Mouse (Mus musculus): ENCODE measurements around the gene Cemip. TPM values are rescaled to one million over a fixed set of nuclear protein-coding genes. Genes with fewer than 3 reads are reported as not detected.
"Not testable (repeated sequence)": the region's sequence is repeated elsewhere in the genome, so short reads cannot be mapped to it uniquely, and the experiment has no call there.

Cemip gene
- total and polyA plus RNA-seq, 2 experiments from 2014 or later, result 0.37 to 2.9 TPM

- Histone ChIP-seq H3K36me3 (replicated peaks; ENCODE audit: control insufficient read depth, insufficient read depth, low read length) (peaks cover 10% of the 10 kb centered on the region), H3K27me3 (ENCODE audit: control insufficient read depth, insufficient read depth, low read length) (no peaks in the 10 kb centered on the region), H3K9me3 (replicated peaks; ENCODE audit: control insufficient read depth, low read length) (no peaks in the 10 kb centered on the region), H3K4me3 (ENCODE audit: low read depth, low read length) (peak overlapping the region; percentile 74), H3K9ac (replicated peaks; ENCODE audit: low read depth, low read length) (peak overlapping the region; percentile 66), H3K4me1 (ENCODE audit: control insufficient read depth, insufficient read depth) (peaks cover 11% of the 10 kb centered on the region), H3K27ac (ENCODE audit: low read depth) (peak overlapping the region; percentile 85), H3K4me2 (ENCODE audit: low read depth, low read length) (peak overlapping the region; percentile 83)
- peak; percentile 96 for ATAC-seq (ENCODE audit: insufficient read depth, low read depth)
- TF ChIP-seq CTCF (IDR thresholded peaks at IDR 0.05; ENCODE audit: low read depth) (0 out of 2 replicates have a peak, but pooled peaks have one; percentile 4), EP300 (IDR thresholded peaks at IDR 0.05; ENCODE audit: low read depth) (peak; percentile 74; the same call in 1 of the 2 replicates)
- 3% methylated on average over 44 of the region's 44 CpGs for WGBS
- DNase-seq (ENCODE audit: low spot score), result peak; percentile 99
Observed at GRCm38 (mm10) chr7:83891433-83892332, 194.6 kb downstream of the Cemip start.

DNA sequence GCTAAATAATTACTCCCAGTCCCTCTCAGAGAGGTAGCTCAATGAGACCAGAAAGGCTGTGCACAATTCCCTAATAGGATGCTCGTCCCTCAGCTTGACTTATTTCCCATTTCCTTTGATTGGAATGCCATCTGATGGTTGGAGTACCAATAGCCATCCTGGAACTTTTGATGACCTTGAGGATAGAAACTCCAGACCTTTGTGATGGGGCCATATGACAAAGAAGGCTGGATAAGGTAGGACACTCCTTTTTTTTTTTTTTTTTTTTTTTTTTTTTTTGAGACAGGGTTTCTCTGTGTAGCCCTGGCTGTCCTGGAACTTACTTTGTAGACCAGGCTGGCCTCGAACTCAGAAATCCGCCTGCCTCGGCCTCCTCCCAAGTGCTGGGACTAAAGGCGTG lies 196.4 kb downstream of the Cemip start:
- 93% methylated on average over 5 of the region's 5 CpGs for WGBS

DNA sequence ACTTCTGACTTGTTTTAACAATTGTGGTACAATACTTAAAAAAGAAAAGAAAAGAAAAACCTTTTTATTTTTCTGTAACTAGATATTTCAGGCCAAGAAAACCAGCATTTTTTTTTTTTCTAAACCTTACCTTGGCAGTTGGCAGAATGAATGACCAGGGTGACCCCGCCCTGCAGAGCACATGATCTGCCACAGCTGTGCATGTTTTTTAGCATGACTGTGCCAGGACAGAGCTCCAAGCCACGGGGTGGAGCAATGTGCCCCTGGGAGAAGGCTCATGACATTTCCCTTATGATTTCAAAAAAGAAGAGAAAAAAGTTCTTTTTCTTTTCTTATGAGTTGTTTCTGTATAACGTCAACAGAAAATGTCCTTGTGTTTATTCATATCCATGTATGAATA lies 196.9 kb downstream of the Cemip start:
- H3K27me3 ChIP-seq (ENCODE audit: control insufficient read depth, insufficient read depth, low read length), result no peaks in the 10 kb centered on the region
- no peak for TF ChIP-seq EP300 (IDR thresholded peaks at IDR 0.05; ENCODE audit: low read depth)
- TF ChIP-seq CTCF (IDR thresholded peaks at IDR 0.05; ENCODE audit: low read depth), result no peak
- H3K36me3 ChIP-seq (replicated peaks; ENCODE audit: control insufficient read depth, insufficient read depth, low read length), result no peaks in the 10 kb centered on the region
- no peak overlapping the region for H3K4me3 ChIP-seq (ENCODE audit: low read depth, low read length)
- no peak overlapping the region for H3K9ac ChIP-seq (replicated peaks; ENCODE audit: low read depth, low read length)
- no peak overlapping the region for H3K4me2 ChIP-seq (ENCODE audit: low read depth, low read length)
- H3K4me1 ChIP-seq (ENCODE audit: control insufficient read depth, insufficient read depth), result peaks cover 11% of the 10 kb centered on the region
- H3K27ac ChIP-seq (ENCODE audit: low read depth), result no peak overlapping the region
- H3K9me3 ChIP-seq (replicated peaks; ENCODE audit: control insufficient read depth, low read length), result no peaks in the 10 kb centered on the region
- WGBS, result 55% methylated on average over 3 of the region's 3 CpGs
- DNase-seq (ENCODE audit: low spot score), result no peak
- no peak for ATAC-seq (ENCODE audit: insufficient read depth, low read depth)

More for the DNA sequence above, 196.4 kb downstream of the Cemip start:
- DNase-seq (ENCODE audit: low spot score); H3K4me3 ChIP-seq (ENCODE audit: low read depth, low read length); H3K27me3 ChIP-seq (ENCODE audit: control insufficient read depth, insufficient read depth, low read length); H3K36me3 ChIP-seq (replicated peaks; ENCODE audit: control insufficient read depth, insufficient read depth, low read length); H3K9ac ChIP-seq (replicated peaks; ENCODE audit: low read depth, low read length); H3K9me3 ChIP-seq (replicated peaks; ENCODE audit: control insufficient read depth, low read length); ATAC-seq (ENCODE audit: insufficient read depth, low read depth); H3K4me2 ChIP-seq (ENCODE audit: low read depth, low read length); H3K27ac ChIP-seq (ENCODE audit: low read depth): not testable (repeated sequence)
- peaks cover 11% of the 10 kb centered on the region for H3K4me1 ChIP-seq (ENCODE audit: control insufficient read depth, insufficient read depth)

- no peak for DNase-seq (ENCODE audit: low spot score)
- no peak for ATAC-seq (ENCODE audit: insufficient read depth, low read depth)
- H3K9me3 ChIP-seq (replicated peaks; ENCODE audit: control insufficient read depth, low read length), result no peaks in the 10 kb centered on the region
- H3K36me3 ChIP-seq (replicated peaks; ENCODE audit: control insufficient read depth, insufficient read depth, low read length), result no peaks in the 10 kb centered on the region
- 0 out of 2 replicates have a peak, but pooled peaks cover 10% of the 10 kb centered on the region for H3K4me1 ChIP-seq (ENCODE audit: control insufficient read depth, insufficient read depth)
- H3K27ac ChIP-seq (ENCODE audit: low read depth), result no peak overlapping the region
- no peak overlapping the region for H3K9ac ChIP-seq (replicated peaks; ENCODE audit: low read depth, low read length)
- H3K27me3 ChIP-seq (ENCODE audit: control insufficient read depth, insufficient read depth, low read length), result no peaks in the 10 kb centered on the region
- 90% methylated on average over 6 of the region's 6 CpGs for WGBS
- no peak overlapping the region for H3K4me3 ChIP-seq (ENCODE audit: low read depth, low read length)
- TF ChIP-seq CTCF (IDR thresholded peaks at IDR 0.05; ENCODE audit: low read depth), result peak; percentile 61
- TF ChIP-seq EP300 (IDR thresholded peaks at IDR 0.05; ENCODE audit: low read depth), result no peak
- H3K4me2 ChIP-seq (ENCODE audit: low read depth, low read length), result no peak overlapping the region
Observed at GRCm38 (mm10) chr7:83886366-83887129, 199.8 kb downstream of the Cemip start.

- Histone ChIP-seq H3K4me2 (ENCODE audit: low read depth, low read length) (no peak overlapping the region), H3K36me3 (replicated peaks; ENCODE audit: control insufficient read depth, insufficient read depth, low read length) (no peaks in the 10 kb centered on the region), H3K27me3 (ENCODE audit: control insufficient read depth, insufficient read depth, low read length) (no peaks in the 10 kb centered on the region), H3K27ac (ENCODE audit: low read depth) (peak overlapping the region; percentile 90; the same call in 1 of the 2 replicates), H3K4me3 (ENCODE audit: low read depth, low read length) (no peak overlapping the region), H3K4me1 (ENCODE audit: control insufficient read depth, insufficient read depth) (0 out of 2 replicates have a peak, but pooled peaks cover 14% of the 10 kb centered on the region), H3K9ac (replicated peaks; ENCODE audit: low read depth, low read length) (no peak overlapping the region), H3K9me3 (replicated peaks; ENCODE audit: control insufficient read depth, low read length) (no peaks in the 10 kb centered on the region)
- ATAC-seq (ENCODE audit: insufficient read depth, low read depth) (no peak), DNase-seq (ENCODE audit: low spot score) (no peak)
- TF ChIP-seq EP300 (IDR thresholded peaks at IDR 0.05; ENCODE audit: low read depth) (no peak), CTCF (IDR thresholded peaks at IDR 0.05; ENCODE audit: low read depth) (no peak)
- WGBS, result 69% methylated on average over 4 of the region's 4 CpGs
Observed at GRCm38 (mm10) chr7:83885835-83886234, 200.5 kb downstream of the Cemip start.
